Mouse (Mus musculus) small intestine, adult 2 months (tissue): ENCODE measurements at regions not wholly inside any gene's neighbourhood (a gene's known extent, or its start where the extent isn't known, plus 50 kb on each side); places are given as distances from the start of the nearest gene placed in this dataset.

Experiments used
- CTCF ChIP-seq: fragments of 200-500 bp; IDR thresholded peaks from 2 replicates; pipeline ENCODE4 v1.5.1; 2012; ENCODE audit warnings: low read depth, mild to moderate bottlenecking, control low read depth, inconsistent platforms, low read length, moderate library complexity, mixed read lengths; ENCODE audit not compliant: insufficient replicate concordance, insufficient read length; ENCODE audit errors: extremely low read depth
- POLR2A ChIP-seq: fragments of 200-500 bp; IDR thresholded peaks from 2 replicates; pipeline ENCODE4 v1.6.1; 2012; ENCODE audit warnings: low read depth, mild to moderate bottlenecking, control low read depth, inconsistent platforms, low read length, moderate library complexity

DNA sequence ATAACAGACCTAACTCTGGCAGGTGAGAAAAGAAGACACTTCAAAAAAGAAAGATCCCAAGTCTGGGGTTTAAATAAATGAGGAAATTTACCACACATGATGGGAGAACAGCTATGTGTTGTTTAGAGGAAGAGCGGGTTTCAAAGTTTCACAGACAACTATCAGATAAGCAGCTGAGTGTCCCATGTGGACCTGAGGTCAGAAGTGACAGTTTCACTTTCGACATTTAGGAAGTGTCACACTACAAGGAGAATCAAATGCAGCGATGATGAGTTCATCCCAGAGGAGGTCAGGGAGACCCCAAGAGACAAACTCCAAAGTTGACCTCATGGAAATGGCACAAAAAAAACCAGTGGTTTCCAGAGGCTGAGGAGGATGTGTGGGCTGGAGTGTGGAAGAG, 132.7 kb downstream of the Postn start:
- TF ChIP-seq POLR2A (no peak), CTCF (no peak)
